Mouse (Mus musculus) kidney, adult 2 months (tissue): ENCODE results near the gene Prkg2. TPM values are rescaled to one million over a fixed set of nuclear protein-coding genes. Genes with fewer than 3 reads are reported as not detected.

Experiments
- DNase-seq: peaks from one replicate; pipeline ENCODE4 v3.0.0; 2021
- H3K27ac ChIP-seq: fragments of 200-500 bp; 2 replicates; pipeline ENCODE4 v1.5.1; 2012; ENCODE audit warnings: low read depth, low read length, control low read depth, inconsistent platforms; ENCODE audit not compliant: insufficient read depth
- H3K27me3 ChIP-seq: fragments of 200-500 bp; replicated peaks from 2 replicates; pipeline ENCODE4 v1.6.1; 2012; ENCODE audit warnings: mild to moderate bottlenecking, moderate library complexity, low read length, inconsistent platforms; ENCODE audit not compliant: control insufficient read depth, insufficient read depth
- H3K36me3 ChIP-seq: fragments of 200-500 bp; 2 replicates; pipeline ENCODE4 v1.6.1; 2012; ENCODE audit warnings: mild to moderate bottlenecking, moderate library complexity, low read length, inconsistent platforms; ENCODE audit not compliant: control insufficient read depth, insufficient read depth
- H3K4me1 ChIP-seq: fragments of 200-500 bp; 2 replicates; pipeline ENCODE4 v1.6.1; 2011; ENCODE audit warnings: low read length; ENCODE audit not compliant: control insufficient read depth, insufficient read depth
- H3K4me3 ChIP-seq: fragments of 200-500 bp; 2 replicates; pipeline ENCODE4 v1.5.1; 2011; ENCODE audit warnings: mild to moderate bottlenecking, low read depth, low read length, control low read depth; ENCODE audit not compliant: insufficient read depth
- CTCF ChIP-seq: fragments of 200-500 bp; conservative IDR thresholded peaks from 2 replicates; pipeline ENCODE4 v1.5.1; 2011; ENCODE audit warnings: low read depth, mild to moderate bottlenecking, control low read depth, low read length, moderate library complexity, mixed read lengths; ENCODE audit not compliant: insufficient read depth, insufficient read length
- POLR2A ChIP-seq: fragments of 200-500 bp; IDR thresholded peaks from one replicate; pipeline ENCODE4 v1.6.1; 2011; ENCODE audit warnings: low read depth, low read length, control low read depth
- WGBS: fragments of 180-500 bp; shearing (Covaris S2); methylation state at CpG from one replicate; pipeline ENCODE4 v1.1.7; 2018; 5-methylcytosine and 5-hydroxymethylcytosine counted together
- polyA plus RNA-seq: library from polyadenylated mRNA; depleted of rRNA; stranded (reverse); fragments of >200 nt; gene quantifications from 2 replicates; pipeline ENCODE4 v1.2.3, GENCODE M21; 2012

Prkg2 gene
- polyA plus RNA-seq, 1 experiment, result 0.17 TPM

GRCm38 (mm10) chr5:98991600-98991999 lies 45.6 kb downstream of the Prkg2 start:
- Histone ChIP-seq H3K27me3 (no peaks in the 10 kb centered on the region), H3K36me3 (no peaks in the 10 kb centered on the region), H3K27ac (no peak overlapping the region), H3K4me1 (no peaks in the 10 kb centered on the region), H3K4me3 (no peak overlapping the region)
- WGBS, result 75% methylated on average over 4 of the region's 4 CpGs
- no peak for DNase-seq
- TF ChIP-seq POLR2A (no peak), CTCF (no peak)

GRCm38 (mm10) chr5:98987634-98988033 lies 49.5 kb downstream of the Prkg2 start:
- 46% methylated on average over 1 of the region's 1 CpGs for WGBS
- TF ChIP-seq CTCF, result no peak
- TF ChIP-seq POLR2A, result no peak
- no peak overlapping the region for H3K27ac ChIP-seq
- H3K4me3 ChIP-seq, result no peak overlapping the region
- no peaks in the 10 kb centered on the region for H3K4me1 ChIP-seq
- H3K36me3 ChIP-seq, result no peaks in the 10 kb centered on the region
- H3K27me3 ChIP-seq, result no peaks in the 10 kb centered on the region
- no peak for DNase-seq

GRCm38 (mm10) chr5:98987116-98987515 lies 50.0 kb downstream of the Prkg2 start:
- TF ChIP-seq POLR2A (no peak), CTCF (no peak)
- whole genome bisulfite sequencing, result 71% methylated on average over 3 of the region's 3 CpGs

GRCm38 (mm10) chr5:98986459-98986858 lies 50.7 kb downstream of the Prkg2 start:
- no peaks in the 10 kb centered on the region for H3K36me3 ChIP-seq
- H3K27ac ChIP-seq, result no peak overlapping the region
- no peak for DNase-seq
- 46% methylated on average over 4 of the region's 4 CpGs for WGBS
- H3K4me1 ChIP-seq, result no peaks in the 10 kb centered on the region; the same call in 1 of the 2 replicates
- no peaks in the 10 kb centered on the region for H3K27me3 ChIP-seq
- TF ChIP-seq CTCF (no peak), POLR2A (no peak)
- H3K4me3 ChIP-seq, result no peak overlapping the region

More at GRCm38 (mm10) chr5:98987116-98987515, 50.0 kb downstream of the Prkg2 start:
- Histone ChIP-seq H3K4me1 (no peaks in the 10 kb centered on the region), H3K27me3 (no peaks in the 10 kb centered on the region), H3K36me3 (no peaks in the 10 kb centered on the region), H3K4me3 (no peak overlapping the region), H3K27ac (no peak overlapping the region)
- DNase-seq, result no peak

GRCm38 (mm10) chr5:98986011-98986410 lies 51.1 kb downstream of the Prkg2 start:
- DNase-seq, result peak; percentile 24
- H3K36me3 ChIP-seq, result no peaks in the 10 kb centered on the region
- no peak for TF ChIP-seq POLR2A
- no peak for TF ChIP-seq CTCF
- no peaks in the 10 kb centered on the region; the same call in 1 of the 2 replicates for H3K4me1 ChIP-seq
- 31% methylated on average over 4 of the region's 4 CpGs for WGBS
- no peaks in the 10 kb centered on the region for H3K27me3 ChIP-seq
- no peak overlapping the region for H3K27ac ChIP-seq
- no peak overlapping the region for H3K4me3 ChIP-seq

GRCm38 (mm10) chr5:98985077-98985476 lies 52.1 kb downstream of the Prkg2 start:
- 87% methylated on average over 3 of the region's 3 CpGs for WGBS
- no peaks in the 10 kb centered on the region; the same call in 1 of the 2 replicates for H3K4me1 ChIP-seq
- TF ChIP-seq CTCF (no peak), POLR2A (no peak)
- H3K4me3 ChIP-seq, result no peak overlapping the region
- H3K27ac ChIP-seq, result no peak overlapping the region
- H3K36me3 ChIP-seq, result no peaks in the 10 kb centered on the region
- H3K27me3 ChIP-seq, result no peaks in the 10 kb centered on the region
- no peak for DNase-seq

- no peak for TF ChIP-seq POLR2A
- no peak for TF ChIP-seq CTCF
- H3K4me1 ChIP-seq, result no peaks in the 10 kb centered on the region; the same call in 1 of the 2 replicates
- H3K27me3 ChIP-seq, result no peaks in the 10 kb centered on the region
- no peaks in the 10 kb centered on the region for H3K36me3 ChIP-seq
- WGBS, result 67% methylated on average over 7 of the region's 7 CpGs
- H3K4me3 ChIP-seq, result no peak overlapping the region
- DNase-seq, result no peak
- no peak overlapping the region for H3K27ac ChIP-seq
Measured at GRCm38 (mm10) chr5:98981304-98981703, 55.8 kb downstream of the Prkg2 start.

- TF ChIP-seq POLR2A, result no peak
- TF ChIP-seq CTCF, result no peak
- H3K27ac ChIP-seq, result no peak overlapping the region
- no peaks in the 10 kb centered on the region; the same call in 1 of the 2 replicates for H3K4me1 ChIP-seq
- no peaks in the 10 kb centered on the region for H3K27me3 ChIP-seq
- WGBS, result 75% methylated on average over 6 of the region's 6 CpGs
- DNase-seq, result no peak
- no peaks in the 10 kb centered on the region for H3K36me3 ChIP-seq
- no peak overlapping the region for H3K4me3 ChIP-seq
Measured at GRCm38 (mm10) chr5:98978316-98978715, 58.8 kb downstream of the Prkg2 start.
